ENCODE assay signal across 22 mouse cellular contexts in genomic region chr17:41264512-41265222, GRCm38 (mm10).
DNase-seq lines count a peak whose midpoint lies in the region; ATAC-seq lines count a peak whose summit lies in the region.
"Had no signal": no experiment of that assay in that cellular context is flagged by ENCODE, and none has a peak within 500 bp of the region (broad histone marks: within the 10 kb centered on the region; RNA-seq: fewer than 3 reads in every experiment).

No protein-coding gene starts in this region.

- H3K36me3 ChIP-seq in forebrain, embryonic 12.5 days (replicated peaks): no peaks in the 10 kb centered on the region
- no peaks in the 10 kb centered on the region for H3K36me3 ChIP-seq in forebrain, embryonic 11.5 days (ENCODE audit: control insufficient read depth, insufficient read depth, low read length)
- no peaks in the 10 kb centered on the region for H3K36me3 ChIP-seq in midbrain, embryonic 14.5 days (ENCODE audit: control insufficient read depth, insufficient read depth, low read length)
- H3K36me3 ChIP-seq in midbrain, embryonic 16.5 days (ENCODE audit: control insufficient read depth, insufficient read depth, low read length): no peaks in the 10 kb centered on the region
- H3K36me3 ChIP-seq in forebrain, embryonic 14.5 days (ENCODE audit: control insufficient read depth, insufficient read depth, low read length): no peaks in the 10 kb centered on the region
- H3K36me3 ChIP-seq: embryonic facial prominence, embryonic 12.5 days; G1E; heart, embryonic 10.5 days; hindbrain, embryonic 12.5 days; intestine, embryonic 15.5 days had no signal

- WGBS in forebrain, embryonic 12.5 days: 51% methylated on average over 4 of the region's 4 CpGs
- 57% methylated on average over 4 of the region's 4 CpGs for whole genome bisulfite sequencing in forebrain, embryonic 11.5 days
- WGBS in midbrain, embryonic 14.5 days: 56% methylated on average over 4 of the region's 4 CpGs
- WGBS in midbrain, embryonic 16.5 days: 45% methylated on average over 4 of the region's 4 CpGs
- WGBS in forebrain, embryonic 14.5 days: 49% methylated on average over 4 of the region's 4 CpGs

- no peaks in the 10 kb centered on the region for H3K4me1 ChIP-seq in forebrain, embryonic 12.5 days
- H3K4me1 ChIP-seq in forebrain, embryonic 11.5 days (replicated peaks; ENCODE audit: control insufficient read depth, insufficient read depth, low read length): no peaks in the 10 kb centered on the region
- no peaks in the 10 kb centered on the region for H3K4me1 ChIP-seq in midbrain, embryonic 14.5 days (ENCODE audit: control insufficient read depth, insufficient read depth, low read length)
- no peaks in the 10 kb centered on the region for H3K4me1 ChIP-seq in midbrain, embryonic 16.5 days (ENCODE audit: control insufficient read depth, insufficient read depth, low read length)
- no peaks in the 10 kb centered on the region for H3K4me1 ChIP-seq in forebrain, embryonic 14.5 days (ENCODE audit: control insufficient read depth, insufficient read depth, low read length)
- H3K4me1 ChIP-seq: embryonic facial prominence, embryonic 12.5 days; heart, embryonic 10.5 days; hindbrain, embryonic 12.5 days; intestine, embryonic 15.5 days had no signal

- no peak overlapping the region for H3K9ac ChIP-seq in forebrain, embryonic 12.5 days
- no peak overlapping the region for H3K9ac ChIP-seq in forebrain, embryonic 11.5 days (ENCODE audit: low read length)
- H3K9ac ChIP-seq in midbrain, embryonic 14.5 days (replicated peaks; ENCODE audit: low read length): no peak overlapping the region
- no peak overlapping the region for H3K9ac ChIP-seq in midbrain, embryonic 16.5 days (ENCODE audit: low read depth, low read length)
- H3K9ac ChIP-seq in forebrain, embryonic 14.5 days (ENCODE audit: low read length): no peak overlapping the region
- H3K9ac ChIP-seq: embryonic facial prominence, embryonic 12.5 days; hindbrain, embryonic 12.5 days; intestine, embryonic 15.5 days had no signal

- DNase-seq in forebrain, embryonic 11.5 days (ENCODE audit: low spot score): no peak
- DNase-seq in midbrain, embryonic 14.5 days: peak; percentile 7
- peak; percentile 48 for DNase-seq in forebrain, embryonic 14.5 days (ENCODE audit: low spot score)
- DNase-seq in lung, postnatal 14 days: no peak
- DNase-seq in ovary, postnatal 10 days (ENCODE audit: low spot score): no peak
- DNase-seq: adrenal gland, postnatal 10 days; B cell, adult 2 months; cerebellum, adult 11 months; cerebellum, adult 8-10 months; cerebellum, postnatal 14 days; gastrocnemius, postnatal 36 days; heart, adult 11 months; heart, postnatal 10 days; heart, postnatal 4 days had no signal

- no peak overlapping the region for H3K27ac ChIP-seq in forebrain, embryonic 12.5 days
- H3K27ac ChIP-seq in forebrain, embryonic 11.5 days (ENCODE audit: low read depth, low read length): no peak overlapping the region
- no peak overlapping the region for H3K27ac ChIP-seq in midbrain, embryonic 14.5 days (replicated peaks; ENCODE audit: low read depth, low read length)
- H3K27ac ChIP-seq in midbrain, embryonic 16.5 days (ENCODE audit: low read length): no peak overlapping the region
- H3K27ac ChIP-seq in forebrain, embryonic 14.5 days (ENCODE audit: low read depth, low read length): no peak overlapping the region
- H3K27ac ChIP-seq: embryonic facial prominence, embryonic 12.5 days; heart, embryonic 10.5 days; hindbrain, embryonic 12.5 days; intestine, embryonic 15.5 days had no signal

- H3K27me3 ChIP-seq in forebrain, embryonic 12.5 days: no peaks in the 10 kb centered on the region
- no peaks in the 10 kb centered on the region for H3K27me3 ChIP-seq in forebrain, embryonic 11.5 days (ENCODE audit: control insufficient read depth, insufficient read depth, low read length)
- no peaks in the 10 kb centered on the region for H3K27me3 ChIP-seq in midbrain, embryonic 14.5 days (ENCODE audit: control insufficient read depth, insufficient read depth, low read length)
- H3K27me3 ChIP-seq in midbrain, embryonic 16.5 days (ENCODE audit: control insufficient read depth, insufficient read depth, low read depth, low read length): no peaks in the 10 kb centered on the region
- no peaks in the 10 kb centered on the region for H3K27me3 ChIP-seq in forebrain, embryonic 14.5 days (replicated peaks; ENCODE audit: control insufficient read depth, insufficient read depth, low read length)
- H3K27me3 ChIP-seq: embryonic facial prominence, embryonic 12.5 days; hindbrain, embryonic 12.5 days; intestine, embryonic 15.5 days had no signal

- peak; percentile 62; the same call in 1 of the 2 replicates for ATAC-seq in forebrain, embryonic 12.5 days (ENCODE audit: low FRiP score)
- no peak for ATAC-seq in forebrain, embryonic 11.5 days (replicated peaks; ENCODE audit: low FRiP score)
- ATAC-seq in midbrain, embryonic 14.5 days (ENCODE audit: low FRiP score, low TSS enrichment): no peak
- ATAC-seq in midbrain, embryonic 16.5 days: no peak
- ATAC-seq in forebrain, embryonic 14.5 days: peak; percentile 83
- ATAC-seq: CD4-positive, CD25-positive, alpha-beta regulatory T cell, adult 4 months; intestine, embryonic 15.5 days had no signal

- H3K9me3 ChIP-seq in forebrain, embryonic 12.5 days: no peaks in the 10 kb centered on the region
- no peaks in the 10 kb centered on the region for H3K9me3 ChIP-seq in forebrain, embryonic 11.5 days (ENCODE audit: control insufficient read depth, low read length)
- H3K9me3 ChIP-seq in midbrain, embryonic 14.5 days (ENCODE audit: control insufficient read depth, low read length): no peaks in the 10 kb centered on the region
- H3K9me3 ChIP-seq in midbrain, embryonic 16.5 days (replicated peaks; ENCODE audit: control insufficient read depth, low read length, poor library complexity, severe bottlenecking): no peaks in the 10 kb centered on the region
- no peaks in the 10 kb centered on the region for H3K9me3 ChIP-seq in forebrain, embryonic 14.5 days (replicated peaks; ENCODE audit: control insufficient read depth, low read length)
- H3K9me3 ChIP-seq: embryonic facial prominence, embryonic 12.5 days; G1E; heart, embryonic 10.5 days; hindbrain, embryonic 12.5 days; intestine, embryonic 15.5 days had no signal

- no peak overlapping the region for H3K4me3 ChIP-seq in forebrain, embryonic 12.5 days (replicated peaks)
- no peak overlapping the region for H3K4me3 ChIP-seq in forebrain, embryonic 11.5 days (ENCODE audit: low read depth, low read length)
- no peak overlapping the region for H3K4me3 ChIP-seq in midbrain, embryonic 14.5 days (replicated peaks; ENCODE audit: low read depth, low read length)
- no peak overlapping the region for H3K4me3 ChIP-seq in midbrain, embryonic 16.5 days (ENCODE audit: low read depth, low read length)
- no peak overlapping the region for H3K4me3 ChIP-seq in forebrain, embryonic 14.5 days (ENCODE audit: low read depth, low read length)
- H3K4me3 ChIP-seq: embryonic facial prominence, embryonic 12.5 days; heart, embryonic 10.5 days; hindbrain, embryonic 12.5 days; intestine, embryonic 15.5 days had no signal

- H3K4me2 ChIP-seq in forebrain, embryonic 12.5 days: no peak overlapping the region
- no peak overlapping the region for H3K4me2 ChIP-seq in forebrain, embryonic 11.5 days (ENCODE audit: low read depth, low read length, severe bottlenecking)
- no peak overlapping the region for H3K4me2 ChIP-seq in midbrain, embryonic 14.5 days (ENCODE audit: low read length)
- H3K4me2 ChIP-seq in midbrain, embryonic 16.5 days (ENCODE audit: low read length): no peak overlapping the region
- no peak overlapping the region for H3K4me2 ChIP-seq in forebrain, embryonic 14.5 days (ENCODE audit: low read length)
- H3K4me2 ChIP-seq: embryonic facial prominence, embryonic 12.5 days; hindbrain, embryonic 12.5 days; intestine, embryonic 15.5 days had no signal

Comparison
In these comparisons a context has a peak if more than half of its experiments do, and no peak if none do; other contexts are left out.
1. ATAC-seq: peak in forebrain, embryonic 12.5 days (single experiment) and forebrain, embryonic 14.5 days (single experiment); none in forebrain, embryonic 11.5 days (single experiment), midbrain, embryonic 14.5 days (single experiment) and midbrain, embryonic 16.5 days (single experiment).
2. DNase-seq: peak in midbrain, embryonic 14.5 days (single experiment) and forebrain, embryonic 14.5 days (single experiment); none in forebrain, embryonic 11.5 days (single experiment), lung, postnatal 14 days (single experiment) and ovary, postnatal 10 days (single experiment).